Mouse (Mus musculus) forebrain, embryonic 10.5 days (tissue): ENCODE measurements at regions not wholly inside any gene's neighbourhood (a gene's known extent, or its start where the extent isn't known, plus 50 kb on each side); places are given as distances from the start of the nearest gene placed in this dataset.
A peak's percentile ranks its signal among the peaks of the same experiment; 100 is the strongest.

Experiments
- DNase-seq: peaks from one replicate; pipeline ENCODE4 v3.0.0-alpha.2; 2017; ENCODE audit warnings: low spot score; ENCODE audit errors: extremely low spot score
- H3K27ac ChIP-seq: fragments of 300-500 bp; sonication (generic); 2 replicates; pipeline ENCODE4 v1.5.1; 2016; ENCODE audit warnings: mild to moderate bottlenecking
- H3K27me3 ChIP-seq: fragments of 300-500 bp; sonication (generic); 2 replicates; pipeline ENCODE4 v1.6.1; 2016; ENCODE audit warnings: mild to moderate bottlenecking; ENCODE audit not compliant: poor library complexity, severe bottlenecking
- H3K36me3 ChIP-seq: fragments of 300-500 bp; sonication (generic); replicated peaks from 2 replicates; pipeline ENCODE4 v1.6.1; 2016; ENCODE audit warnings: mild to moderate bottlenecking, moderate library complexity
- H3K4me1 ChIP-seq: fragments of 300-500 bp; sonication (generic); 2 replicates; pipeline ENCODE4 v1.6.1; 2016
- H3K4me3 ChIP-seq: fragments of 300-500 bp; sonication (generic); 2 replicates; pipeline ENCODE4 v1.5.1; 2016; ENCODE audit warnings: mild to moderate bottlenecking, moderate library complexity
- H3K9me3 ChIP-seq: fragments of 300-500 bp; sonication (generic); 2 replicates; pipeline ENCODE4 v1.6.1; 2016; ENCODE audit warnings: mild to moderate bottlenecking, moderate library complexity
- WGBS: fragments of 180-500 bp; shearing (Covaris S2); methylation state at CpG from one replicate; pipeline ENCODE4 v1.1.7; 2016; 5-methylcytosine and 5-hydroxymethylcytosine counted together

DNA sequence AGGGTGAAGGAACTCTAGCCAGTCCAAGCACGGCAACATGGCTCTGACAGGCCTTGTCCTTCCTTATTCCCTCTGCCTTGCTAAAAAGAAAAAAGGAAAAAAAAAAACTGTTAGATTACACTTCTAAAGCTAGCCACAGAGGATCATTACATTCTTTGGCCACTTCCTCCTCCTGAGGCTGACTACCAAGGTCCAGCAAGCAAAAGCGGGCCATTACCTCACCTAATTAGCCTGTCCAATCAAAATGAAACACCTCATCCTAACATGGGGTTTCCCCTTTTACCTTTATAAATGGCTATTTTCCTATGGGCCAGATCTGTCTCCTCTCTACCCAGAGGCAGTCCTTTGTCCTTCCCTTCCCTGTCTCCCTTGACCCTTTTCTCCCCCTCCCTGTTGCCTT lies 102.2 kb downstream of the Pih1h3b start:
- no peak overlapping the region for H3K27ac ChIP-seq
- H3K27me3 ChIP-seq = peaks cover 98% of the 10 kb centered on the region
- no peak for DNase-seq
- whole genome bisulfite sequencing = 87% methylated on average over 2 of the region's 2 CpGs
- no peaks in the 10 kb centered on the region for H3K9me3 ChIP-seq
- no peaks in the 10 kb centered on the region for H3K4me1 ChIP-seq
- no peaks in the 10 kb centered on the region for H3K36me3 ChIP-seq
- no peak overlapping the region for H3K4me3 ChIP-seq

DNA sequence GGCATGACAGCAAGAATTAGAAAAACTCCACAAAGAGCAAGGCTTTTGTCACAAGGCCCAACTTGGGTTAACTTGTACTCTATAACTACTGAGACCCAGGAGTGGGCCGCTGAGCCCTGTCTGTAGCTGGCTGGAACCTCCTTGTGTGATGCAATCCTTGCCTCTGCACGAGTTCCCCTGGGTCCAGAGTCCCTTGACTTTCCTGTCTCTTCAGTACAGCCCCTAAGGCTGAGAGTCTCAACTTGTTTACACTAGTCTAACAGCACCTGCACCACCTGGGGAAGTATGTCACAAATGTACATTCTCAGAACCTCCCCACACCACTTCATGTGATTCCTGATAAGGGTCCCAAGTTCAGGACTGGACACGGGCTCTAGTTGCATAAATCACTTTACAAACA lies 103.3 kb downstream of the Pih1h3b start:
- 82% methylated on average over 3 of the region's 3 CpGs for WGBS
- peaks cover 98% of the 10 kb centered on the region for H3K27me3 ChIP-seq
- no peaks in the 10 kb centered on the region for H3K4me1 ChIP-seq
- DNase-seq = no peak
- H3K9me3 ChIP-seq = no peaks in the 10 kb centered on the region
- no peak overlapping the region for H3K4me3 ChIP-seq
- no peaks in the 10 kb centered on the region for H3K36me3 ChIP-seq
- no peak overlapping the region for H3K27ac ChIP-seq

DNA sequence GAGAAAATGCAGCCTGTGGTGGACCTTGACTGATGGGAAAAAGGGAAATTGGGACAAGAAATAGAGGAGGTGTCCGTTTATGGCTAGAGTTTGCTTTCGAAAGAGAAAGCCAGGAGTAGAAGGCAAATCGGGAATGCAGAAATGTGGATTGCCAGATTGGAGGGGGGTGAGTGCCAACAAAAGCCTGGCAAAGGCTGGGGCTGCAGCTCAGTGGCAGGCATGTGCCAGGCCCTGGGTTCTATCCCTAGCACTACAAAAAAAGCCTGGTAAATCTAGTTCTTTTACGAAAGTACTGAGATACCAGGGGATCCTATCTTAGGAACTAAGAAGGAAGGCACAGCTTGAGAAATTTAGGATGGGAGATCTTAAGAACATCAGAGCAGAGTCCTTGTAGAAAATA lies 117.2 kb downstream of the Pih1h3b start:
- no peaks in the 10 kb centered on the region for H3K9me3 ChIP-seq
- WGBS = 87% methylated on average over 4 of the region's 4 CpGs
- no peak for DNase-seq
- peaks cover 98% of the 10 kb centered on the region for H3K27me3 ChIP-seq
- no peaks in the 10 kb centered on the region for H3K4me1 ChIP-seq
- no peak overlapping the region for H3K4me3 ChIP-seq
- H3K36me3 ChIP-seq = no peaks in the 10 kb centered on the region
- no peak overlapping the region for H3K27ac ChIP-seq

DNA sequence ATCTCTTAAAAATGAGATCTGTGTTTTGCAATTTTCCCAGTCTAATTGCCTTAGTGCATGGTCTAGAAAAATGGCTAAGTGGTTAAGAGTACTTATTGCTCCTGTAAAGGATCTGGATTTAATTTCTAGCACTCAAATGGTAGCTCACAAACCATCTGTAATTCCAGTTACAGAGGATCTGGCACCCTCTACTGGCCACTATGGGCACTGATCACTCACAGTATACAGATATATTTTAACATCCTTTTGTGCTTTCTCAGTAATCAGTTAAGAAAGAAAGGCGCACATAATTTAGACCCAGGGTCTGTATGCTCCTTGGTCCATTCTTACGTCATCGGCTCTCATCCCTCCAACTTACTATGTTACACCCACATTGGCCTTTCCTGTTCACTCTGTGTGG lies 120.3 kb downstream of the Pih1h3b start:
- no peak overlapping the region for H3K27ac ChIP-seq
- no peaks in the 10 kb centered on the region for H3K36me3 ChIP-seq
- peaks cover 96% of the 10 kb centered on the region for H3K27me3 ChIP-seq
- WGBS = 93% methylated on average over 3 of the region's 3 CpGs
- H3K4me1 ChIP-seq = no peaks in the 10 kb centered on the region
- DNase-seq = no peak
- H3K9me3 ChIP-seq = no peaks in the 10 kb centered on the region
- H3K4me3 ChIP-seq = no peak overlapping the region

DNA sequence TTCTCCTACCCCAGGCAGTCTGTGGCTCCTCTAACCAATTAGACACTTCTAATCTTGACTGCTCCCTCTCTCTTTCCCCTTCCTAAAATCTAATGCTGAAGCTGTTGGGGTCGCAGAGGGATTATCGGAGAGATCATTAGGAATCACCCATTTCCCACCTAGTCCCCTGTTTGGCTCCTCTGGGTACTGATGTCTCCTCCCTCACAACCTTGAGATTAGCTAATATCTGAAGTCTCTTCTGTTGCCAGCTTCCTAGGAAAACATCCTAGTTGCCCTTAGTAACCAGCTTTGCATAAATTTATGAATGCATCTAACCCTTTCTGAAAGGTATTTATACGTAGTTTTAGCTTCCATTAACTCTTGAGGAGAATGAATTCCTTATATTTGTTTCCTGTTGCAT lies 138.4 kb upstream of the Frmpd3 start:
- Histone ChIP-seq H3K36me3 (no peaks in the 10 kb centered on the region), H3K27ac (no peak overlapping the region), H3K4me3 (no peak overlapping the region), H3K9me3 (no peaks in the 10 kb centered on the region), H3K4me1 (no peaks in the 10 kb centered on the region), H3K27me3 (peaks cover 95% of the 10 kb centered on the region)
- DNase-seq = no peak
- WGBS = 82% methylated on average over 3 of the region's 3 CpGs

DNA sequence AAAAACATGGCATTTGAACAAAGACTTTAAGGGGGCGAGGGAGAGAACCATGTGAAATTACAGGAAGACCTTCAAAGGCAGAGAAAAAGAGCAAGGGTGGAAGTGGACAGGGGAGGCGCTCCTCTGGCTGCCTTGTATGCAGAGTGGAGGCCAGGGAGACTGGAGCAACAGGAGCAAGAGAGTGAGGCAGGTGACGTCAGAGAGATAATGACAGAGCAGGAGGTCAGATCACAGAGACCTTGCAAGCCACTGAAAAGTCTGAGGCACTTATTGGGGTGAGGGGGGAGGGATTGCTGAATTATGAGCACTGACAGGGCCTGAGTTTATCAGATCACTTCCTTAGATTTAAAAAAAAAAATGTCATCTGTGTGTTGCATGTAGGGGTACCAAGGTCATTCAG lies 133.3 kb upstream of the Frmpd3 start:
- Histone ChIP-seq H3K27ac (no peak overlapping the region), H3K27me3 (peaks cover 96% of the 10 kb centered on the region), H3K9me3 (no peaks in the 10 kb centered on the region), H3K4me1 (no peaks in the 10 kb centered on the region), H3K36me3 (no peaks in the 10 kb centered on the region), H3K4me3 (no peak overlapping the region)
- no peak for DNase-seq
- 53% methylated on average over 3 of the region's 3 CpGs for WGBS

DNA sequence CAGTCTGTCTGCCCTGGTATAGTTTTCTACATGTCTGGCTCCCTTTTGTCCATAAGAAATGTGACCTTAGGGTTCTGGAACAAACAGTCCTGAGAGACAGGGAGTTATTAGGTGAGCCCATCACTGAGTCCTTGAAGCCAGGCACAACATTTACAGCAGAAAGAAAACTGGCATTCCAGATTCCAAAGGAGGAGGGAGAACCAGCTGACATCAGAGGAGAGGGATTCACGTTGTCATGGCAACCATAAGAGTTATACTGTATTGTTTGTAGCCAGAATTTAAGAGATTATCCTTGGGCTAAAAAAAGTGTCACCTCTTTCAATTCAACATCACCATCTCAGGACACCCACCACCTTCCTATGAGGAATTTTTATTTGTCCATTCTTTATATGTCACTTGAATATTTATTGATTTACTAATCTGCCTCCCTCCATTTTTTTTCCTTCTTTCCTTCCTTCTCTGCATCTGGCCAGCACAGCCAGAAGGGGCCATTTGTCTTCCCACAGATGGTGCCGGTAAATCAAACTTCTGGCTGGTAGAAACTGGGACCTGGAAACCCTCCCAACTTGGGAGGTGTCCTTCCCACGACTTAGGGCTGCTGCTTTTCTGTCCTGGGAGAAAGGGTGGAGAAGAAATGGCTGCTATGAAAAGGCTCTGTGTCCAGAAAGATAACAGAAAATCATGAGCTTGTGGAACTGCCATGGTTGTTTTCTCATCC lies 129.3 kb upstream of the Frmpd3 start:
- Histone ChIP-seq H3K4me1 (0 out of 2 replicates have a peak, but pooled peaks cover 4% of the 10 kb centered on the region), H3K27ac (no peak overlapping the region), H3K27me3 (peaks cover 90% of the 10 kb centered on the region), H3K4me3 (no peak overlapping the region), H3K36me3 (no peaks in the 10 kb centered on the region), H3K9me3 (no peaks in the 10 kb centered on the region)
- DNase-seq = no peak
- WGBS = 61% methylated on average over 3 of the region's 3 CpGs

DNA sequence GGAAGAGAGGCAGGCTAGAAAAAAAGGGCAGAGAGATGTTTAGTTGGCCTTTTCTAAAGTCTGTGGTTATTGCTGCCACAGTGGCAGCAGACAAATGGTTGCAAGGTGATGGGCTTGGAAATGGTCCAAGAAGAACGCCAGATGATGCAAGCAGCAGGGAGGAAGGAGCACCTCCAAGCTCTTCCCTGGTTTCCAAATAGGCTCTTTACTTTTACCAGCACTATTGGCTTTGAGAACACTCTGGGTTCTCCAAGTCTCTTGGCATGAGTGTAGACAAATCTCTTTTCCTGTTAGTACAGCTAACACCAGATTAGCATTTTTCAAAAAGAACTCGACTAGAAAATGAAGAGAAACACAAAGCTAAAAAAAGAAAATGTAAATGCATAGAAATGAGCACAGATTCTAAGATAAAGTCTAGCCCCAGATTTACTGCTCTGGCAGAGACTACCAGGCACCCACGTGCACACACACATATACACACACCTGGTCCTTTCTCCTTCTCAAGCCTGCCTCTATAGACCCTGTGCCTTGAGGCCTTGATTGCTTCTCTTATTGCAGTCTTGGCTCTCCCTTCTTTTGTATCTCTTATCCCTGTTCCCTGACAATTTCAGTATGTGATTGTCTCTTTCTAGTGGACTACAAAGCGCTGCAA lies 127.7 kb upstream of the Frmpd3 start:
- WGBS = 65% methylated on average over 4 of the region's 4 CpGs
- DNase-seq = no peak
- H3K4me3 ChIP-seq = no peak overlapping the region
- peaks cover 91% of the 10 kb centered on the region for H3K27me3 ChIP-seq
- 0 out of 2 replicates have a peak, but pooled peaks cover 4% of the 10 kb centered on the region for H3K4me1 ChIP-seq
- H3K36me3 ChIP-seq = no peaks in the 10 kb centered on the region
- no peak overlapping the region for H3K27ac ChIP-seq
- no peaks in the 10 kb centered on the region for H3K9me3 ChIP-seq

DNA sequence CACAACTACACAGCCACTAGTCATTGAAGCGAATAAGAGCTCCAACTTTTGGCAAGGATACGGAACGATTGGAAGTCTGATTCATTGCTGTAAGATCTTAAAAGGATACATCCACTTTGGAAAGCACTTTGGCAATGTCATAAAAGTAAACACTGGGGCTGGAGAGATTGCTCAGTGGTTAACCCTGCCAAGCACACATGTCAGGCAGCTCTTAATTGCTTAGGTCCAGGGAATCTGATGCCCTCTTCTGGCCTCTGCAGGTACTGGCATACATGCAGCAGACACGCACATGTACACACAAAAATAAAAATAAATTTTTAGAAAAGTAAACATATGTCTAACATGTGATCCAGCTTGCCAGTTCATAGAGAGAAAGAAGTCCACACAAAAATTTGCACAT lies 86.3 kb upstream of the Frmpd3 start:
- peaks cover 74% of the 10 kb centered on the region for H3K27me3 ChIP-seq
- no peak overlapping the region for H3K27ac ChIP-seq
- H3K4me3 ChIP-seq = no peak overlapping the region
- DNase-seq = no peak
- H3K9me3 ChIP-seq = no peaks in the 10 kb centered on the region
- H3K36me3 ChIP-seq = no peaks in the 10 kb centered on the region
- H3K4me1 ChIP-seq = no peaks in the 10 kb centered on the region
- WGBS = 85% methylated on average over 4 of the region's 4 CpGs

DNA sequence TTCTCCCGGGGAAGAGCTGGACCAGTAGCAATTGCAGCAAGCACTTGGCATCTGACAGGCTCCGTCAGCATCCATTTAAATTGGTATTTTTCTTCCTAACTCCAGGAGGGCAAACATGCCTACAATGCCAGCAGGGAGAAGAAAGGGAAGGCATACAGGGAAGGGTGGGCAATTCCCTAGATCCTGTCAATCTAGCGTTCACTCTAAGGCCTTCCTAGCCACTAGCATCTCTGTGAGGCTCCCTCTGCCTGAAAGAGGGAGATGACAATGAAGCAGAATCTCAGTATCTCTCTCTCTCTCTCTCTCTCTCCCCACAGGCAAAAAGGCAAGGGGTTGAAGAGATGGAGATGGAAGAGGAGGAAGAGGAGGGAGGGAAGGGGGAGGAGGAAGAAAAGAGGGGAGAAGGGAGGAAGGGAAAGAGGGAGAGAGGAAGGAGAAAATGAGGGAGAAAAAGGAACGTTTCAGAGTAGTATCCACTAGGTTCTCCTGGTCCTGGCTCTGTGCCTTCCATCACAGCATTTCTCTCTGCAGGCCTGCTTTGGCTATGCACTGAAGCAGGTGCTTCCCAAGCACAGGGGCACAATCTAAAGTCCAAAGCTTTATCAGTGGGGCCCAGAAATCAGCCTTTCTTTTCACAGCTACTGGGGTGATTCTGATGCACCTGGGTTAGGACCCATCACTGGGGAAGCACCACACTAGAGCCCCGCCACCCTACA lies 72.2 kb upstream of the Frmpd3 start:
- no peak overlapping the region for H3K27ac ChIP-seq
- DNase-seq = no peak
- no peaks in the 10 kb centered on the region for H3K9me3 ChIP-seq
- peaks cover 94% of the 10 kb centered on the region for H3K27me3 ChIP-seq
- no peak overlapping the region for H3K4me3 ChIP-seq
- WGBS = 65% methylated on average over 5 of the region's 5 CpGs
- no peaks in the 10 kb centered on the region for H3K4me1 ChIP-seq
- no peaks in the 10 kb centered on the region for H3K36me3 ChIP-seq

DNA sequence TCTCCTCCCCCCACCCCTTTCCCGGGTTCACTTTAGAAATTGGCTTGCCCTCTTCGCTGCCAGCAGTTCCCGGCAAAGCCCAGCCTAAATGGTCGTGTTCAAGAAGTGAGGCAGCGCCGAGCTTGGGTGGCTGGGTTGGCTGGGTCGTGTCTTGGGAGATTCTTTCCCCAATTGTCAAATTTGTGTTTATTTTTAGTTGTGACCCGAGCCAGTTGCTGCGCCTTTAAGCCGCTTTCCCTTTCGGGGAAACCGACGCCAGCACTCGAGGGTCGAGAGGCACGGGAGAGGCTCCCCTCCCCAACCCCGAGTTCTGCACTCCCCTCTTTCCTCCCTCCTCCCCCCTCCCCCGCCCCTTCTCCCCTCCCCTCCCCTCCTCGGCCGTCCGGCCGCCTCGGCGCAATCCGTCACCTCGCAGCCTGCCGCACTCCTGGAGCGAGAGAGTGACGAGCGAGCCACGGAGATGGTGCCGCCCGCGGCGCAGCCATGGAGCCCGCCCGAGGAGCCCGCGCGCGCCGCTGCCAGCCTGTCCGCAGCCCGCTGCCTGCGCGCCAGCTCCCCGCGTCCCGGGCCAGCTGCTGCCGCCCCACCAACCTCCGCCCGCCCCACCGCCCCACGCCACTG lies 64.6 kb upstream of the Frmpd3 start:
- Histone ChIP-seq H3K27ac (peak overlapping the region; percentile 56; the same call in 1 of the 2 replicates), H3K9me3 (no peaks in the 10 kb centered on the region), H3K27me3 (peaks cover 100% of the 10 kb centered on the region), H3K4me1 (peaks cover 15% of the 10 kb centered on the region; the same call in 1 of the 2 replicates), H3K36me3 (no peaks in the 10 kb centered on the region), H3K4me3 (peak overlapping the region; percentile 61)
- 31% methylated on average over 45 of the region's 54 CpGs for WGBS
- DNase-seq = peak; percentile 15

DNA sequence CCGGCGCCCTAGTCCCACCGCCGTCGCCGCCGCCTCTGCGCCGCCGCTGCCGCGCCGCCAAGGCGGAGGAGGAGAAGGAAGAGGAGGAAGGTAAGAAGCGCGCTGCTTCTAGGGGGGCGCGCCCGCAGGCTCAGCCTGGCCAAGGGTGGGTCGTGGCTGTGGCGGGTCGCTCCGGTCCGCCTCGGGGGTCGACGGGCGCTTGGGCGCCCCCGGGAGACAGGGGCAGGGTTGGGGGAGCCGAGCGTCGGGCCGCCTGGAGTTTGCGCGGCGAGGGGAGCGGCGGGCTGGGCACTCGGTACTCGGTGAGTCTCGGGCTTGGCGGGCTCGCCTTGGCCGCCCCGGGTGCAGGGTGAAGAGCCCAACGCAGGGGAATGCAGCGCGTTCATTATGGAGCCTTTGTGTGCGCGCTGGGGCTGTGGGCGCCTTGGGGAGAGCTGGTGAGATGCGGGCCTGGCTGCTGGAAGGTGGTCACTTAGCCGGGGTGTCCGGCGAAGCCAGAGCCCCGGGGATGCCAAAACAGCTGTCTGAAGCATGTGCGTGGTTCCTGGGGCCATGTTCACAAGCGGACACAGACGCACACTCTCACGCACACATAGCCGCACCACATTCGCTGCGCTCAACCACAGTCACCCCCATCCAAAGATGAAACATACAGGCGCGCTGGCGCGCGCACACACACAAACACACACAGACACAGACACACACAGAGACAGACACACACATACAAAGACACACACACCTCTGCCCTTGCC lies 63.9 kb upstream of the Frmpd3 start:
- DNase-seq = peak; percentile 16
- no peaks in the 10 kb centered on the region for H3K36me3 ChIP-seq
- no peaks in the 10 kb centered on the region for H3K9me3 ChIP-seq
- H3K4me1 ChIP-seq = peaks cover 15% of the 10 kb centered on the region; the same call in 1 of the 2 replicates
- peak overlapping the region; percentile 61 for H3K4me3 ChIP-seq
- H3K27ac ChIP-seq = peak overlapping the region; percentile 56; the same call in 1 of the 2 replicates
- 16% methylated on average over 55 of the region's 69 CpGs for WGBS
- peaks cover 100% of the 10 kb centered on the region for H3K27me3 ChIP-seq
